Mouse (Mus musculus) ES-CJ7 (cell line): ENCODE results near the gene Cdrt4.

Source experiments
- DNase-seq: peaks from one replicate; pipeline ENCODE4 v3.0.0; 2011; ENCODE audit warnings: low read depth, low spot score

Gene Cdrt4

DNA sequence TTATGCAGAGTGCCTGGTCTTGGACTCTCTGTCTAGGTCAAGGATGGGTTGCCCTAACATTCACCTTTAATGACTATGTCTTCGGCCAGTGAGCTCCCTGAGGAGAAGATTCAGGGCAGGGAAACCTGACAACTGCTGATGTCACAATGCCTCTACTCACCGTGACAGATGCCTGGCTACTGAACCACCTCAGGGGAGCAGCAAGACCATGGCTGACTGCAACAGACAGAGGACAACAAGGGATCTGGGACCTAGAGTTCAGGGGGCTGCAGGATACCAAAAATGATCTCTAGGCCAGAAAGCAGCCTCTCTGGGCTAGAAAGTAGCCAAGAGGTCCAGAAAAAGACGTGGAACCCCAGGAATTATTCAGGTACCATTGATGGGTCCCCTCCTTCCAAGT is at the start of gene Cdrt4:
Gene Cdrt4, plus strand, starts transcription at position 182 of the 400 bp plus-strand sequence.
- peak; percentile 12 for DNase-seq

DNA sequence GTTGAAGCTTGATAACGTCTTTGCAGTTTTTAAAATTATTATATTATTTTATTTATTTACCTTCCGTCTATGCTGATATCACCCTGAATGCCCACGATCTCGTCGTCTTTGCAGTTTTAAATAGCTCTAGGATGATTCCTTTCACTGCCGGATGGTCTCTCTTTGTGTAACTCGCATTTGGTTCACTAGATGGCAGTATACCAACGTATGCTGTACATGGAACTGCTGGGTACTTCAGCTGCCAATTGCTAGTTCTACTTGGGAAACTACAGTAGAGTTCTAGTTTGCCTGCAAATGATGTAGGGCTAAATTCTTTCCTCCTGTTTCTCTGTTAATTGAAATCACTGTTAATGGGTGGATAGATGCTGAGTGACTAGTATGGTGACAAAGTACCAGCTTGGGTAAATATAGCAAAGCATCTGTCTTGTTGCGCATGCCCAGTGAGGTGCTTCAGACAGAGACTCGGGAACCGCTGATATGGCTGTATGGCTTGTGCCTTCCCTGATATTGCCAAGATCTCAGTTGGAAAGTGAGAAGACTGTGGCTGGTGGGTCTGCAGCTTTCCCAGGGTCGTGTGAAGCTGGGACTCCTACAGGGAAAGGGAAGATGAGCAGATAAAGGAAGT is 49.2 kb upstream of the Cdrt4 start:
- peak; percentile 77 for DNase-seq

DNA sequence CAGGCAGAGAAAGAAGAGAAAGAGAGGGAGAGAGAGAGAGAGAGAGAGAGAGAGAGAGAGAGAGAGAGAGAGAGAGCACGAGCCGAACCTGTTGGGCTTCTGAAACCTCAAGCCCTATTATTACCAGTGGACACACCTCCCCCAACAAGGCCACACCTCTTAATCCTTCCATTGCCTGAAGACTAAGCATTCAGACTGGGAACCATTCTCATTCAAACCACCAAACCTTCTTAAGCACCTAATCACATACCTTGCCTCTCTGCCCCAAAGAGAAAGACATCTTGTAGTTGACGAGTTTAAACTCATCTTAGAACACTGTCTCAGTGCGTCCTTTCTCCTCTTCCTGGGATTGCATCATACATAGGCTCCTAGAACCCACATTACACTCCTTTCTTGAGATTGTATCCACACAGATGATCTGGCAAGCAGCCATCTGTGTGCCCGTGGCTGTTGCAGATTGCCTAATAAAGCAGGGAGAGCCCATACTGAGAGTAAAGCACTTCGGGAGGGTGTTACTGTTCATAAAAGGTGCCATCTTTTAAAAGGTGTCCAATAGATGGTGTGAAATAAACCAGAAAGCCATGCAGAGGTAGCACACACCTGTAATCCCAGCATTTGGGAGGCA is 47.0 kb upstream of the Cdrt4 start:
- DNase-seq: peak; percentile 60

GRCm38 (mm10) chr11:62909720-62910306 is 41.2 kb upstream of the Cdrt4 start:
- DNase-seq: peak; percentile 46

- DNase-seq: no peak
Measured at GRCm38 (mm10) chr11:62911362-62911761, 39.6 kb upstream of the Cdrt4 start.

GRCm38 (mm10) chr11:62913141-62913540 is 37.9 kb upstream of the Cdrt4 start:
- DNase-seq: no peak

DNA sequence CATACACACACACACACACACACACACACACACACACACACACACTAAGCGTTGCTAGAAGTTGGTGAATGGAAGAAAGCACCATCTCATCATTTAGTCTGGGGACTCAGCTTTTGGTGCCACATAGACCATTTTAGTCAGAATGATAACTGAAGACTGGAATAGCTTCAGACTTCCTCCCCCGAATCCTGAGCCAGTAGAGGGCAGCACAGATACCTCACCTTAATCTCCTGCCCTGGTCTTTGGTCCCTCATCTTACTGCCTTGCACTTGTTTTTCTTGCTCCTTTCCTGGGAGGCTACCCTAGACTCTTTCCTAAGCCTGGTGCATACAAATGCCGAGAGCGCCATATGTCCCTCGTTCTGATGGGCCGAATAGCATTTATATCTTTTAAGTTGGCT is 36.5 kb upstream of the Cdrt4 start:
- peak; percentile 50 for DNase-seq

DNA sequence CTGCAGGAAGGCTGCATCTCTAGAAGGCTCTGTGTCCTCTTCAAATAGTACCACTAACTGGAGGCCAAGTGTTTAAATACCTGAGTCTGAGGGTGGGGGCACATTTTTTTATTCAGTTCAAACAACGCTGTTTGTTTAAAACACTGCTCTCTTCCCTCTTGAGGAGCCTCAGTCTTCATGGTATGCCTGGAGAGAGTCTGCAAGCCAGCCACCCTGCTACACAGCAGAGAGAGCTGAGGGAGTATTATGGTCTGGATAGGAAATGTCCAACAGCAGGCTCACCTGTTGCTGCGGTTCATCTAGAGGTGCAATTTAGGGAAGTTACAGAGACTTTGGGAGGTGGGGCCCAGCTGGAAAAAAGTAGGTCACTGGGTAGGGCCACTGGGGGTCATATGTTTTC is 35.5 kb upstream of the Cdrt4 start:
- DNase-seq: no peak

DNA sequence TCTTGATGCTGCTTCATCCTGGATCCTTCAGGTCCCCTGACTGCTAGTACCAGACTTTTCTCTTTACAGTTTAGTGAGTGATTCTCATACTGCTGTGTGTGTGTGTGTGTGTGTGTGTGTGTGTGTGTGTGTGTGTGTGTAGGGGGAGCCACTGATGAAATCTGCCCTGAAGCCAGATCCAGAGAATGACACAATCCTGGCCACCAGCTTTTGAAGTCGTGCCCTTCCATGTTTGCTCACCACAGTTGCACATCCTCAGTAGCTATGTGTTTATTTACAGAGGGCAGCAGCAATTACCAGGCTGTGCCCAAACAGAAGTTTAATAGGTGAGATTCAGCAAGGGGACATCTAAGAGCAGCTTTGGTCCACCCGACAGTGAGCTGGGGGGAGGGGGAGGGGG is 34.2 kb upstream of the Cdrt4 start:
- DNase-seq: no peak

GRCm38 (mm10) chr11:62919946-62920742 is 30.8 kb upstream of the Cdrt4 start:
- no peak for DNase-seq

DNA sequence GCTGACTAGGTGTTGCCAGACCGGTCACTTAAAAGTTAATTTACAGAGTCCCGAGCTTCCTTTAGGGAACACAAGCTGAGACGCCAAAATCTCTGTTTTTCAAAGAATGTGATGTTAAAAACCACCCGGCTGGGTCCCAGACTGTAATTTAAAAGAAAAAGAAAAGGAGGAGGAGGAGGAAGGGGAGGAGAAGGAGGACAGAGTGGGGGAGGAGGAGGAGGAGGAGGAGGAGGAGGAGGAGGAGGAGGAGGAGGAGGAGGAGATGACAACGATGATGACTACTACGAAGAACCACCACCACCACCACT is 30.3 kb upstream of the Cdrt4 start:
- no peak for DNase-seq

DNA sequence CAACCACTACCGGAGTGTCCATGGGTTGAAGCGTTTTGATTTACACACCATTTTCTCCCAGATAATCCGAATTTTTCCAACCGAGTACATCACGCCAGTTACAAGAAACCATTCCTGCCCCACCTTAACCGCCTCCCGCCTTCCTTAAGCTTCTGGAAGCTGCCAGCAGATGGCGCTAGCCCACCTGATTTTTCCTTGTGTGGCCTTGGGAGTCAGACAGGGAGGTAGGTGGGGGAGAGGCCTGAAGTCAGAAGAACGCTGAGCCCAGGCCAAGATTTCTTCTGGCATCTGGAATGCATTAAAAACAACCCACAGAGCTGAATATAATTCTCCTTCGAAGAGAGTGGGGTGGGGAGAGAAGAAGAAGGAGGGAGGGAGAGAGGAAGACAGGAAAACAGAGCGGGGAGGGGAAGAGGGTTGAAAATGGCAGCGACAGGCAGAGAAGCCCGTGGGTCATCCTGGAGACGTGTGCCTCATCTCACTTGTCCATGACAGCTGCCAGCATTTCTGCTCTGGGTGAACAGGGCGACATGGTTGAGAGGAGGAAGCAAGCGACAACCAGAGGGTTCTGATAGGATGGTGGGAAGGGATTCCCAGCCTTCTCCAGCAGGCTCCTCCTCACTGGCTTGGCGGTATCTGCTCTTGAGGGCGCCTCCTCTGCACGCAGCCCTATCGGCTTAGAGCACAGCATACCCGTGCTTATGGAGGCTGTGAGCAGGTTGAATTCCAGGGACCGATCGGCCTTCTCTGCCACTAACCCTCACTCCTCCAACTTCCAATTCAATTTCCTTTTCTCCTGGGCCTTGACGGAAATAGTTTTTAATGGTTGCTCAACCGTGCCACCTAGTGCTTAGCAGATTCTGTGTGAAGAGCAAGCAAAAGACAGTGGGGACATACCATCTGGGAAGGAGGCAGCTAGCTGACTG is 29.7 kb upstream of the Cdrt4 start:
- DNase-seq: peak; percentile 92

GRCm38 (mm10) chr11:62924091-62924761 is 26.8 kb upstream of the Cdrt4 start:
- no peak for DNase-seq

- DNase-seq: no peak
Measured at GRCm38 (mm10) chr11:62929799-62930198, 21.2 kb upstream of the Cdrt4 start.

DNA sequence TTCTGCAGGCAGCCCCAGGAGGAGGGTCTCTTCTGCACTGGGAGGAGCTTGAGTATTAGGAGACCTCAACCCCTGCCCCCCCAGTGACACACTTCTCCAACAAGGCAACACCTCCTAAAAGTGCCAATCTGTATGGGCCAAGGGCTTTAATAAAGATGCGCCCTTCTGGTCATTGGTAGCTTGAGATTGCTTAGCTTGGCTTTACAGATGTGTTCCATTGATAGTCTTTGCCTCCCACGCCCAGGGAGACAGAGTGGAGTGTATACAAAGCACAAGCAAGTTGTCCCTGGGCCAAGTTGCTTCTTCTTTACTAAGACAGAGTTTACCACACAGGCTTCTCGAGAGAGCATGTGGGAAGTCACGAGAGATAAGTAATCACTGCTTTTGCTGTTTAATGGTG is 20.4 kb upstream of the Cdrt4 start:
- no peak for DNase-seq

DNA sequence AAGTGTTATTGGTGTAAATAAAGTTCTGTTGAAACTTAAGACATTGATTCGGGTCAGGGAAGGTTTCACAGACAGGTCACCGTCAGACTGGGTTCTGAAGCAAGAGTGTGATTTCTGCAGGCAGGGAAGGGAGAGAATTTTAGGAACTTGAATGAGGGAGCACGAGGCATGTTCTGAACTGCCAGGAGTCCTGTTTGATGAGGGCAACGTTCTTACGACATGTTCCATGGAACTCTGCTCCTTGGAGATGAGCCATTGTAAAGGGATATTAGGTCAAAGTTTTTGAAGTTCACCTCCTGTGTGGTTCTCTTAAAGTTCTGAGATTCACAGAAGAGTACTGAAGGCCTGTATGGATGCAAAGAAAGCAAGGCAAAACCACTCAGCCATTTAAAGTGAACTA is 19.9 kb upstream of the Cdrt4 start:
- DNase-seq: no peak

GRCm38 (mm10) chr11:62933099-62933498 is 17.9 kb upstream of the Cdrt4 start:
- DNase-seq: peak; percentile 51

DNA sequence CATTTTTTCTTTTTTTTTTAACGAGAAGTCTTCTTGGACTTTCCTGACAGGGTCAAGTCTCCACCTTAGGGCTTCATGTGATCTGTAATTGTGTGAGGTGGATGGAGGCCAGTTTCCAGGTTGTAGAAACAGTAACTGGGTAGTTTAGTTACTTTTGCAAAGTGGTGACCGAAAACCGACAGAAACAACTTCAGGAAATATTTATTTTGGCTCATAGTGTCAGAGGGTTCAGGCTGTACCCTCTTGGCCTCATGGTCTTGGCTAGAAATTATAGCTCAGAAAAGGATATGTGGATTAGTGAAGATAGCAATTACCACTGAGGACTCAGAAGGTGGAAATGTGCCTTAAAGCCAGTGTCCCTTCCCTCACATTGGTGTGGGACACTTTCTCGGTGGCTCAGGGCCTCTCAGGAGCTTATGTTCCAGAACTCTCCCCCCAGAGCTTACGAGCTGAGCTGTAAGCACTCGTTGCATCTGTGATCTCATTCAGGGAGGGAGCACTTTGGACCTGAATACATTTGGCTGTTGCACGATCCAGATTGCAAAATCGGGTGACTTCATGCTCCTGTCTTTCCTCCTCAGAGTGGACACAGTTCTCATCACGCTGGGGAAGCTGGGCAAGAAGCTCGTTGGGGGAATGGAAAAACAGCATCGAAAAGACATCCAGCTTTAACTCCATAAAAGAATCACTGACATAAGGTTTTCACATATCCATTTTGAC is 16.0 kb upstream of the Cdrt4 start:
- DNase-seq: no peak

DNA sequence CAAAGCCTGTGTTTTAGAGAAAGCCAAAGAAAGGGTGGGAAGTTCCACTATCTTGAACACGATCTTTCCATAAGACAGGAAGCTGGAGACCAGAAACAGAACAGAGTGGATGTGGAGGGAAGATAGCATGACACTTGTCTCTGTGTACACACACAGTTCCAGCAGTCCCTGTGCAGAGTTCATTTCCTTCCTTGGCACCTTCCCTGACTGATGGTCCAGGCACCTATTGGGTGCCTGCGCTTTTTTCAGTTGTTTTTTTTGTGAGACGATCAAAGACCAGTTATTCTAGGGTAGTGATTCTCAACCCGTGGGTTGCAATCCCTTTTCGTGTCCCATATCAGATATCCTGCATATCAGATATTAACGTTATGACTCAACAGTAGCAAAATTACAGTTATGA is 13.0 kb upstream of the Cdrt4 start:
- DNase-seq: no peak

GRCm38 (mm10) chr11:62938921-62939320 is 12.1 kb upstream of the Cdrt4 start:
- no peak for DNase-seq
